Mouse (Mus musculus): ENCODE measurements around the gene Fbrsl1. TPM values are rescaled to one million over a fixed set of nuclear protein-coding genes. Genes with fewer than 3 reads are reported as not detected.

Fbrsl1 gene
- total and polyA plus RNA-seq, 2 experiments from 2014 or later: 18.8 to 41.1 TPM

- Histone ChIP-seq H3K4me3 (ENCODE audit: low read length) (no peak overlapping the region), H3K4me2 (ENCODE audit: low read depth, low read length) (no peak overlapping the region), H3K27me3 (ENCODE audit: insufficient read depth, low read length) (no peaks in the 10 kb centered on the region), H3K36me3 (ENCODE audit: insufficient read depth, low read length) (no peaks in the 10 kb centered on the region), H3K4me1 (ENCODE audit: insufficient read depth, low read length) (0 out of 2 replicates have a peak, but pooled peaks cover 4% of the 10 kb centered on the region), H3K9me3 (ENCODE audit: low read length) (no peaks in the 10 kb centered on the region), H3K27ac (no peak overlapping the region), H3K9ac (replicated peaks; ENCODE audit: low read length) (no peak overlapping the region)
- TF ChIP-seq CTCF (IDR thresholded peaks at IDR 0.05; ENCODE audit: low read depth): no peak
- DNase-seq (ENCODE audit: low spot score): no peak
- WGBS: 52% methylated on average over 8 of the region's 8 CpGs
- peak; percentile 8; the same call in 1 of the 2 replicates for ATAC-seq
Observed at GRCm38 (mm10) chr5:110406065-110406714, 42.1 kb downstream of the Fbrsl1 start.

GRCm38 (mm10) chr5:110403931-110404330, 44.4 kb downstream of the Fbrsl1 start:
- 0 out of 2 replicates have a peak, but pooled peaks cover 4% of the 10 kb centered on the region for H3K4me1 ChIP-seq (ENCODE audit: insufficient read depth, low read length)
- H3K27me3 ChIP-seq (ENCODE audit: insufficient read depth, low read length): no peaks in the 10 kb centered on the region
- H3K9me3 ChIP-seq (ENCODE audit: low read length): no peaks in the 10 kb centered on the region
- H3K36me3 ChIP-seq (ENCODE audit: insufficient read depth, low read length): no peaks in the 10 kb centered on the region
- no peak overlapping the region for H3K4me2 ChIP-seq (ENCODE audit: low read depth, low read length)
- TF ChIP-seq CTCF (IDR thresholded peaks at IDR 0.05; ENCODE audit: low read depth): no peak
- H3K9ac ChIP-seq (replicated peaks; ENCODE audit: low read length): no peak overlapping the region
- ATAC-seq: no peak
- H3K27ac ChIP-seq: no peak overlapping the region
- no peak for DNase-seq (ENCODE audit: low spot score)
- H3K4me3 ChIP-seq (ENCODE audit: low read length): no peak overlapping the region
- WGBS: 56% methylated on average over 3 of the region's 3 CpGs

- Histone ChIP-seq H3K36me3 (ENCODE audit: insufficient read depth, low read length) (no peaks in the 10 kb centered on the region), H3K9me3 (ENCODE audit: low read length) (no peaks in the 10 kb centered on the region), H3K9ac (replicated peaks; ENCODE audit: low read length) (no peak overlapping the region), H3K4me3 (ENCODE audit: low read length) (no peak overlapping the region), H3K27me3 (ENCODE audit: insufficient read depth, low read length) (no peaks in the 10 kb centered on the region), H3K27ac (no peak overlapping the region), H3K4me2 (ENCODE audit: low read depth, low read length) (no peak overlapping the region), H3K4me1 (ENCODE audit: insufficient read depth, low read length) (0 out of 2 replicates have a peak, but pooled peaks cover 4% of the 10 kb centered on the region)
- TF ChIP-seq CTCF (IDR thresholded peaks at IDR 0.05; ENCODE audit: low read depth): no peak
- no peak for DNase-seq (ENCODE audit: low spot score)
- ATAC-seq: no peak
- 93% methylated on average over 2 of the region's 2 CpGs for WGBS
Observed at GRCm38 (mm10) chr5:110402557-110402956, 45.7 kb downstream of the Fbrsl1 start.

- ATAC-seq (no peak), DNase-seq (ENCODE audit: low spot score) (no peak)
- Histone ChIP-seq H3K4me2 (ENCODE audit: low read depth, low read length) (no peak overlapping the region), H3K4me1 (ENCODE audit: insufficient read depth, low read length) (no peaks in the 10 kb centered on the region), H3K9me3 (ENCODE audit: low read length) (no peaks in the 10 kb centered on the region), H3K27me3 (ENCODE audit: insufficient read depth, low read length) (no peaks in the 10 kb centered on the region), H3K27ac (no peak overlapping the region), H3K36me3 (ENCODE audit: insufficient read depth, low read length) (no peaks in the 10 kb centered on the region), H3K9ac (replicated peaks; ENCODE audit: low read length) (no peak overlapping the region), H3K4me3 (ENCODE audit: low read length) (no peak overlapping the region)
- no peak for TF ChIP-seq CTCF (IDR thresholded peaks at IDR 0.05; ENCODE audit: low read depth)
- WGBS: 71% methylated on average over 8 of the region's 8 CpGs
Observed at GRCm38 (mm10) chr5:110401101-110401500, 47.2 kb downstream of the Fbrsl1 start.

GRCm38 (mm10) chr5:110395006-110395661, 53.2 kb downstream of the Fbrsl1 start:
- Histone ChIP-seq H3K4me1 (ENCODE audit: insufficient read depth, low read length) (no peaks in the 10 kb centered on the region), H3K9me3 (ENCODE audit: low read length) (no peaks in the 10 kb centered on the region), H3K36me3 (ENCODE audit: insufficient read depth, low read length) (no peaks in the 10 kb centered on the region), H3K27me3 (ENCODE audit: insufficient read depth, low read length) (no peaks in the 10 kb centered on the region), H3K27ac (no peak overlapping the region), H3K4me3 (ENCODE audit: low read length) (no peak overlapping the region), H3K4me2 (ENCODE audit: low read depth, low read length) (no peak overlapping the region), H3K9ac (replicated peaks; ENCODE audit: low read length) (no peak overlapping the region)
- DNase-seq (ENCODE audit: low spot score) (no peak), ATAC-seq (no peak)
- TF ChIP-seq CTCF (IDR thresholded peaks at IDR 0.05; ENCODE audit: low read depth): no peak
- 76% methylated on average over 5 of the region's 5 CpGs for WGBS

GRCm38 (mm10) chr5:110392727-110393126, 55.6 kb downstream of the Fbrsl1 start:
- 47% methylated on average over 5 of the region's 5 CpGs for WGBS
- TF ChIP-seq CTCF (IDR thresholded peaks at IDR 0.05; ENCODE audit: low read depth): no peak
- Histone ChIP-seq H3K4me3 (ENCODE audit: low read length) (no peak overlapping the region), H3K9me3 (ENCODE audit: low read length) (no peaks in the 10 kb centered on the region), H3K4me2 (ENCODE audit: low read depth, low read length) (no peak overlapping the region), H3K4me1 (ENCODE audit: insufficient read depth, low read length) (no peaks in the 10 kb centered on the region), H3K36me3 (ENCODE audit: insufficient read depth, low read length) (no peaks in the 10 kb centered on the region), H3K27ac (no peak overlapping the region), H3K9ac (replicated peaks; ENCODE audit: low read length) (no peak overlapping the region), H3K27me3 (ENCODE audit: insufficient read depth, low read length) (no peaks in the 10 kb centered on the region)
- DNase-seq (ENCODE audit: low spot score) (peak; percentile 48), ATAC-seq (peak; percentile 48; the same call in 1 of the 2 replicates)

GRCm38 (mm10) chr5:110390631-110391030, 57.7 kb downstream of the Fbrsl1 start:
- ATAC-seq (no peak), DNase-seq (ENCODE audit: low spot score) (no peak)
- 84% methylated on average over 4 of the region's 4 CpGs for WGBS
- no peak overlapping the region for H3K4me3 ChIP-seq (ENCODE audit: low read length)
- H3K9me3 ChIP-seq (ENCODE audit: low read length): no peaks in the 10 kb centered on the region
- peaks cover 10% of the 10 kb centered on the region; the same call in 1 of the 2 replicates for H3K4me1 ChIP-seq (ENCODE audit: insufficient read depth, low read length)
- H3K27ac ChIP-seq: no peak overlapping the region
- H3K36me3 ChIP-seq (ENCODE audit: insufficient read depth, low read length): no peaks in the 10 kb centered on the region
- no peaks in the 10 kb centered on the region for H3K27me3 ChIP-seq (ENCODE audit: insufficient read depth, low read length)
- no peak for TF ChIP-seq CTCF (IDR thresholded peaks at IDR 0.05; ENCODE audit: low read depth)
- H3K9ac ChIP-seq (replicated peaks; ENCODE audit: low read length): no peak overlapping the region
- no peak overlapping the region for H3K4me2 ChIP-seq (ENCODE audit: low read depth, low read length)
